Mouse (Mus musculus) adipocyte (in vitro differentiated cells): ENCODE measurements around the gene Rnls.
A peak's percentile ranks its signal among the peaks of the same experiment; 100 is the strongest.
"Not testable (repeated sequence)": the region's sequence is repeated elsewhere in the genome, so short reads cannot be mapped to it uniquely, and the experiment has no call there.

Source experiments
- DNase-seq: peaks from one replicate; pipeline ENCODE4 v3.0.0-alpha.2; 2016; ENCODE audit warnings: low spot score

The Rnls gene

GRCm38 (mm10) chr19:33391651-33392382 lies at the start of gene Rnls:
Gene Rnls (minus strand): TSS chr19:33392295.
- peak; percentile 84 for DNase-seq

- no peak for DNase-seq
Observed at GRCm38 (mm10) chr19:33429457-33429856, 37.4 kb upstream of the Rnls start.

DNA sequence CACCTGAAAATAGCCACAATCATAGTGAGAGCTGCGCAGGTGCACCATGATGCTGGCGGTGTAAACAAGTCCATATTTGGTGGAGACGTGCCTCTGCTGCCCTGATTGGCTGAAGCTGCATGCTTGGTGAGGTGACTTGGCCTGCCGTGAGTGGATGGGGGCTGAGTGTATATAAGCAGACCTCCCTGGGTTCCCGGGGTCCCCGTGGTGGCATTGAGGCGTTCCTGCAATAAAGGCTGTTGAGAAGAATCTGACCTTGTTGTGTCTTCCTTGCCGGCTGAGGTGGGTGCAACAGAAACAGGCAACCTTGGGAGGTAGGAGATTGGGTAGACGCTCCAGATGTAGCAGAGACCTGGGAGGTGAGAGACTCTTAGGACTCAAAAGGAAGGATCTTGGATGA lies 27.3 kb upstream of the Rnls start:
- not testable (repeated sequence) for DNase-seq

- DNase-seq: no peak
Observed at GRCm38 (mm10) chr19:33380825-33381224, 11.3 kb downstream of the Rnls start.

DNA sequence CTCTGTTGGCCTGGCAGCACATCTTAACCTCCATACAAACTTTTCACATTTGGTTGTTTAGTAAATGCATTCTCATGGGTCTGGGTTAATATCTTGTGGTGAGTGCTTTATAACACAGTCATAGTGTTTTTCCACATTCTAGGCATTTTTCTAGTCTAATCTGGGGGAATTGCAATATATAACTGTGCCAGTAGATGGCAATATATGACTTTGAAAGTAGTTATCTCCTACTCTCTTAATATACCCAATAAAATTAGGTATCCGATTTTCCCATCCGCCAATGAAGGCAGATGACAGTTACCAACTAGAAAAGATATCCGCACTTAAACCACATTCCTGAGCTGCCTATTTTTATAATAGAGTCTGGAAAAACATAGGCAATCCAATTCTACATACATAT lies 11.7 kb downstream of the Rnls start:
- peak; percentile 68 for DNase-seq

- DNase-seq: no peak
Observed at GRCm38 (mm10) chr19:33368808-33369207, 23.3 kb downstream of the Rnls start.

DNA sequence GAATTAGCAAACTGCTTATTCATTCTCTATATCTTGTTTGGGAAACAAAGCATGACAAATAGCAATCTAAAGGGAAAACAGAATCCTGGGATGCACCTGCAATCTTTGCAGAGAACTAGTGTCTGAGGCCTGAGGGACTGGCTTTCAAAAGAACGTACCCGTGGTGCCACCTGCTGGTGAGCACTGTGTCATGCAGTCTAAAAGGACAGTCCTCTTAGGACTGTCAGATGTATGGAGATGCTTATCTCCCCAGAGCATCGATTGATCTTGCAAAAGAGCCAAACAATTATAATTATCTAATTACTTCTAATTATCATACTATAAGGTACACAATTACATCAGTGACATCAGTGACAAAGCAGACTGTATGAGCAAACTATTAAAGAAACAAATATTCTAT lies 25.4 kb downstream of the Rnls start:
- DNase-seq: peak; percentile 83

- DNase-seq: no peak
Observed at GRCm38 (mm10) chr19:33357019-33357418, 35.1 kb downstream of the Rnls start.

DNA sequence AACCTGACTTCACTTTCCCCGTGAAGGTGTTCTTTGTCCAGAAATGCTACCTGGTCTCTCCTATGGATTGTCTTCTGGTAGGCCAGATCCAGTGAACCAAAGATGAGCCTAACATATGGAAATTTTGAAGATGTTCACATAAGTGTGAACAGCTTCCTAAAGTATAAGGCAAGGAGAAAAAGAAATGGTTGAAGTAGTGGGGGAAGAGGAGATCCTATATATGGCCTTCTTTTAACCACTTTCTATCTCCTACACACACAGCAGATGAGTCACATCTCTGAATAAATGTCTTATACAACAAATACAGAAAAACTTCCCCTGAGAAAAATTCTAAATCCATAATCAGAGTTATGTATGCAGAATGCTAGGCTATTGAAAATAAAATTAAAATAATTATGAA lies 52.0 kb downstream of the Rnls start:
- DNase-seq: no peak

DNA sequence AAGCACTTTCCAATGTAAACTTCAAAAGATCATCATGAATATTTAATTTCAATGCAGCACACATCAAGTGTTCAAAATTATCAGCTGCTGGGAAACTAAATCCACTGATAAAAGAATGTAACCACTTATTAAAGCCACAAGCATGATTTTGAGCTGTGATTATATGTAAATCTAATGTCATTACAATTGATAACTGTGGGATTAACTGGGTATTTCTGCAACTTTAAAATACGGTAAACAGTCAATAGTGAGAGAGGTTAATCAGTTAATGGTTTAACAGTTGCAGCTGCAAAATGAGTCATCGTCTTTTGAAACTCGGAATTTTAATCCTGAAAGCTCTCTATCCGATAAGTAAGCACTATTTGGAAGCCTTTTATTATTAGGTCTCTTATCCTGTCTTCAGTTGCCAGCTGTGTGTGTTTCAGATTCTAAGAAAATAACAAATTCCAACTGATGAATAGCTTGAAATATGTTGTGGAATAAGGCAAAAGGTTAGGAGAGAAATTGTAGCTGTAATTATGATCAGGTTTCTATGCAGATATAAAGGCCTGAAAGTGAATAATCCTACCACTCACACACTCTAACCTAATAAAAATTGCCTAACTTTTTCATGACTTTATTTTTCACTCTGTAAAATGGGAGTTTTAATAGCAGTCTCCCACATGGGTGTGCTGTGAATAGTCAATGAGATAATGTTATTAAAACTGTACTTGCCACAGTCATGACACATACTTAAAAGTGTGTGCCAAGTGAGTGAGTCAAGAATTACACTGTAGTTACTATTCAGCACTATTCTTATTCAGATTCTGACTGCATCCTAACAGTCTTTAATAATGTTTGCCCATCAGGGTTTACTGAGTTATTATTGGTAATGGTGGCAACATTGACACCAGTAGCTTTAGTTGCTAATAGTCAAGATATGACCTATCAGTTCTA lies 65.1 kb downstream of the Rnls start:
- DNase-seq: peak; percentile 10

DNA sequence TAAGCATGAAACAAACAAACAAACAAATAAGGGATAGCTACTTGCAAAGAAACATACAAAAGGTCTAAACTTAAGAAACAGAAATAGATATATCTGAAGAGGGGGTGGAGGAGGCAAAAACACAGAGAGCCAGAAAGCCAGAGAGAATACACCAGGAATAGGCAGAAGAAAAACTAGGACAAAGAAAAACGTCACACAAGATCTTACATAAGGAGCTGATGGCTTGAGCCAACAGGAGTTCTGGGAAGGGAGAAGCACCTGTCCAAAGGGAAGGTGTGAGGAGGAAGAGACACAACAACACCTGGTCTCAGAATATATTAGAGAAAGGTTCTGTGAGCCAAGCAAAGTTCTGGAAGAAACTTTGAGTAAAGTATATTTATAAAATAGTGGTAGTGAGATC lies 73.3 kb downstream of the Rnls start:
- no peak for DNase-seq

GRCm38 (mm10) chr19:33317130-33317529 lies 75.0 kb downstream of the Rnls start:
- no peak for DNase-seq

GRCm38 (mm10) chr19:33299726-33300292 lies 92.3 kb downstream of the Rnls start:
- peak; percentile 22 for DNase-seq

- DNase-seq: no peak
Observed at GRCm38 (mm10) chr19:33296338-33296737, 95.8 kb downstream of the Rnls start.

- DNase-seq: no peak
Observed at GRCm38 (mm10) chr19:33282985-33283384, 109.1 kb downstream of the Rnls start.

DNA sequence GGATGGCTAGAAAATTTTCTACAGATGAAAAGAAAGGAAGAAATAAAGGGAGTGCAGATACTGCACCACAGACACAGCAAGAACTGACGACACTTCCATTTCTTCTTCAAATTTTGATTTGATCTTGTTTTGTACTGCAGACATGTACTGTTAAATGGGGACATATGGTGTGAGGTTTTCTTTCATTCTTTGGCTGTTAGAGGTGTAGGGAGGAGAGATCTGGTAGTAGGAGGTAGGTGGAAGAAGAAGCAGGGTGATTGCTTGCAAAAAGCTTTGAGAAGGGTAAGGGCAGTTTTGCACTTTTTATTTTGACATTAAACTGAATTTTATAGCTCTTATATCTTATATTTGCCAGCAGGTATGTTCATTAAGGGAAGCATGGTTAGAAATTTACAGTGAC lies 115.7 kb downstream of the Rnls start:
- DNase-seq: no peak

GRCm38 (mm10) chr19:33273676-33274075 lies 118.4 kb downstream of the Rnls start:
- DNase-seq: no peak

- DNase-seq: no peak
Observed at GRCm38 (mm10) chr19:33271571-33271970, 120.5 kb downstream of the Rnls start.

DNA sequence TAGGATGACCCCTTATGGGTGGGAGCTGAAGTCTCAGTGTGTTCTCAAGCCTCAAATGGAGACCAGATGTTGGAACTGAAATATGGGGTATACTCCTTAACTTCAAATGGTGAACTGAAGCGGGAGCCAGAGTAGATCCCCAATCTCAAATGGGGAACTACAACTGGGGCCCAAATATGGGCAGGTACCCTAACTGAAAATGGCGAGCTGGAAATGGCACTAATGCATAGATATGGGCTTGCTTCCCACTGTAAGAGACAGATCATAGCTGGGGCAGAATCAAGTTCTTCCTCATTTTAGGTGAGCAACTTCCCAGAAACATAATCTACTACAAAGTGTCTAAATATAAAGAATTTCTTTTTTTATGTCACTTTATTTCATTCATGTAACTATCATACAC lies 121.9 kb downstream of the Rnls start:
- no peak for DNase-seq

DNA sequence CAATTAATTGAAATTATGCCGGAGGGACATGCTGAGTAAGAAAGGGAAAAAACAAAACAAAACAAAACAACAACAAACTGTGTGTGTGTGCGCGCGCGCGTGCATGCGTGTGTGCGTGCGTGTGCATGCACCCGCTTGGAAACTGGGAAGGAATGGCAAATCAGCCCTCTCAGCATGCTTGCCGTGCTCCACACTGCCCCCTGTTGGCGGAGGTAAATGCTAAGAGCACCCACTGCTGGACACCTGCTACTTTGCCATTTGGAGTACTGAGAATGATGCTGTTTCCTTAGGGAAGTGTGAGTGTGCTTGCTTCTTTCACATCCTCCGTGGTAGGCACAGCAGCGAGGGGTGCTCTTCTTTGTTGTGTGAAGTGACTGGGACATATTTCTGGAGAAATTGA lies 124.1 kb downstream of the Rnls start:
- no peak for DNase-seq

- DNase-seq: no peak
Observed at GRCm38 (mm10) chr19:33265245-33265644, 126.8 kb downstream of the Rnls start.

DNA sequence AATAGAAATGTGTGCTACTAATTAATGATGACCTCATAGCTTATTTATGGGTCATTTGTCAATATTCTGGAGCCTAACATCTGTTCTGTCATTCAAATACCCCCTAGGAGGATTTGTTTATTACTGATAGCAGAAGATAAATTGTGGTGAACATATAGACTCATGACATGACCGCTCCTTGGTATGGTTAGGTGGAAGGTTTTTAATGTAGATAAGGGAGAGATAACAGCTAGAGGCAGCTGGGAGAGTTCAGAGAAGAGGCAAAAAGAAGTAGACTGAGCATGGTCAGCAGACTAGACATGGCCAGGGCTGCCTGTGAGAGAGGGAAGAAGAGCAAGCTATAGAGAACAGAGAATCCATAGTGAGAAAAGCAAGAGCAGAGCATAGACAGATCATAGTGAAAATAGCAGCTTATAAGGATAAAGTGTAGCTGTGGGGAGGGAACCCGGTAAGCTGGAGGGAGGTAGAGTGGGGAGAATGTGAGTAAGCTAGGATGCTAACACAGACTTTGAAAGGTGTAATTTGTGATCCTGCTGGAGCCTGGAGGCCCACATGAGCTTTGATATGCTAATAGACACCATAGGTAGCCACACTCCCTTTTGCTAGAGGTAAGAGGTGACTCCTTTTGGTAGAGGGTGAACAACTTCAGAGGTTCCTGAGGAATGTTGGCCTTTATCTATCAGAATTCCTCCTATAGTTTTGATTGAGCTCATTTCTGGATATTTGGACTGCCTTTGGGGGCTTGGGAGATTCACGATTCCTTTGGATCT lies 127.7 kb downstream of the Rnls start:
- no peak for DNase-seq
